Mouse (Mus musculus) liver, embryonic 15.5 days (tissue): Measurements from ENCODE around the gene Gnaq. TPM values are rescaled to one million over a fixed set of nuclear protein-coding genes. Genes with fewer than 3 reads are reported as not detected.

ENCODE experiments used
- microRNA-seq: library from miRNA; unstranded; fragments of <30 nt; microRNA quantifications from one replicate; pipeline ENCODE4, GENCODE M21; 2016
- polyA plus RNA-seq: library from polyadenylated mRNA; unstranded; fragments of >200 nt; fragmentation: Nextera tagmentation; extraction: Ambion mirVana; gene quantifications from 2 replicates; pipeline ENCODE4 v1.2.1, GENCODE M21; 2015

Gene Gnaq
- polyA plus RNA-seq, 1 experiment from 2014 or later = 3.9 TPM

Small RNA genes lying within 50 kb of the gene (microRNA-seq; reads per million reads assigned to microRNA genes)
- gene Mir496b = not detected

Other genes with a start within 250 kb of the Gnaq start
- gene Psat1, start 185.5 kb upstream of the Gnaq start, polyA plus RNA-seq = 169 and 208 TPM in 2 replicates
- gene Cep78, start 147.8 kb upstream of the Gnaq start, polyA plus RNA-seq = 7.3 and 7.8 TPM in 2 replicates